Mouse (Mus musculus): ENCODE results near the gene Magix.

The Magix gene

GRCm38 (mm10) chrX:7674284-7675000, 6.6 kb downstream of the Magix start:
- DNase-seq (ENCODE audit: extremely low spot score, low spot score), result peak; percentile 16

DNA sequence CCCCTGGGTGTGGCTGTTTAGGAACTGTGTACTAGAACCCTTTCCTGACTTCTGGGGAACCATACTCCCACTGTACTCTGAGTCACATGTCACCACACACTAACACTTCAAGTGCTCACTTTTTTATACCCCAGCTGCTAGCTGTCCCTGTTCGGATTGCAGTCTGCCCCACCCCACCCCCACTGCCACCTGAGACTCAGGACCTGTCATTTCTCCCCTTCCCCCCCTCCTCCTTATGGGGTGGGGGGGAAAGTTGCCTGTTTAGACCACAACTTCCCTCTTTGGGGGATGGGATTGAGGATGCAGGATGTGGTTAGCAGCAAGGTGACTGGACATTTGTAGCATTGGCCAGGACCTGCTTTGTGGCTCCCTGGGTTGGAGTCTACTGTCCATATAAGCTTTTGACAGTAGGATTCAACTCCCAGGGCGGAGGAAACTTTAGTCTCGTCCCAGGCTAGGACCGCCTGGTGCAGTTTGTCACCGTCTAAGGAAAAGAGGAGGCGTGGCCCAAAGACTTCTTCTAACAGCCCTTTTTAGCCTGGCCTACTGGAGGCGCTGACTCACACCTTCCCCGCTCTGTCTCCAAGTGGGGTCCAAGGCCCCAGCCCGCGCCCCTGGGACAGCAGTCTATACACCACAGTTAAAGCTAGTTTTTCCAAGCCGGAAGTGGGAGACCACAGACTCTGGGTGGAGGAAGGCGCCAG, 7.3 kb downstream of the Magix start:
- no peak for DNase-seq (ENCODE audit: extremely low spot score, low spot score)

DNA sequence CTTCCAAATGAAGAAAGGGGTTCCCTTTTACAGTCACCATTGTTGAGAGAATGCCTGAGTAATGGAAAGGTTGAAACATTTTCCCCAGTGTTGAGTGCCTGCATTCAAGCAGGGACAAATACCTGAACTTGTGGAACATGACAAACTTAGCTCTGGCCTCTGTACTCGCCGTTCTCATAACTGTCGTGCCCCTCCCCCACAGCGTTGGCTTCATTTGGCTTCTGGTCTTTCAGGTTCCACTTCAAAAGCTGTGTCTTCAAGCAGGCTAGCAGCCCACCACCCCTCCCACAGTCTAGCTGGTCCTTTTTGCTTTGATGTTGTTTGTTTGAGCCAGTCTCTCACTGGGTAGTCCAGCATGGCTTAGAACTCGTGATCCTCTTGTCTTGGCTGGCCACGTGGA, 8.3 kb downstream of the Magix start:
- DNase-seq (ENCODE audit: extremely low spot score, low spot score), result no peak

DNA sequence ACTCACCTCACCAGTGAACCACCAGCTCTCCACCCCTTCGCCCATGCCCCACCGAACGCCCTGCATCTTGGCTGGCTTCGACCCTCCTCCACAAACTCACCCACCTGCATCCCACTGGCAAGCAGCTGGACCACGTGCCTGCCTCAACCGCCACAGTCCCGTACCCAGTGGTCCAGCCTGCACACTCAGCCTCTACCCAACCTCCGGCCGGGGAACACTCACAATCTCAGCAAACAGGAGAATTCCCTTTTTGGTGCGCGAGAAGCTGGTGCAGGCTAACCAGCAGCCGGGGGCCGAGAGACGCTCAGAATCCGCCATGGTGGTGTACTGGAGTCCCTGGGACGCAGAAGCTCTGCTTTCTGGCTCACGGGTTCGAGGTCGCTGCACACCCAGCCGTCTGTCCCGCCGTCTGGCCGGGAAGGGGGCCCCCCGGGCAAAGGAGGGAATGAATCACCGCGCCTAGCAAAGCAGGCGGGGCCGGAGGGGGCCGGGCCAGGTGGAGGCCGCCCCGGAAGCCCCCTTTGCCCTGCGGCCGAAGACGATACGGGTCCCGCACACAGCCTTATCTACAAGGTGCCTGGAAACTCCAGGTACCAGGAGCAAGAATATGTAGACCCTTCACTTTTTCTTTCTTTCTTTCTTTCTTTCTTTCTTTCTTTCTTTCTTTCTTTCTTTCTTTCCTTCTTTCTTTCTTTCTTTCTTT, 10.0 kb downstream of the Magix start, which contains the start of gene Plp2:
Gene Plp2, minus strand, starts transcription at position 470 of the 703 bp plus-strand sequence.
- DNase-seq (ENCODE audit: extremely low spot score, low spot score), result peak; percentile 34

DNA sequence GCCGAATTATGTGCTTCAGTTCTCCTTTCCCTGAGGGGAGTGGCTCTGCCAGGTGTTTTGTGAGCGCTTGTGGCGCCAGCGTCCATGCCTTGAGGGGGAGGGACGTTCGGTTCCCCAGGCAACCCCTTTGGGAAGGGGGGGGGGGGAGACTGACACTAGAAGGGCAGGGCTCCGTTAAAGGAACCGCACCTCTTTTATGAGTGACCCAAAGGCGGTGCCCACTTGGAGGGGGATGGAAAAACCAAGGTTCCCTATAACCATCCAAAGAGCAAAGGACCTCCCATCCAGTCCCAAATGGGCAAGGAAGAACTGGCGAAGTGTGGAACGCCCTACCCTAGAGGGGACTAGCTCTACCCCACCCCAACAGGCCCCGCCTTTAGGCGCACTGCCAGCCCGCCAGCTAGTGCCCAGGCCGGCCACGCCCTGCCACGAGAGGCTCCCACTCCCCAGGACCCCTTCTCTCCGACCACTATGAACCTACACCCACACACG, 10.6 kb downstream of the Magix start:
- peak; percentile 48 for DNase-seq (ENCODE audit: extremely low spot score, low spot score)

- no peak for DNase-seq (ENCODE audit: extremely low spot score, low spot score)
These were observed 15.1 kb downstream of the Magix start for GRCm38 (mm10) chrX:7665739-7666502.

- DNase-seq (ENCODE audit: extremely low spot score, low spot score), result no peak
These were observed 16.3 kb downstream of the Magix start for GRCm38 (mm10) chrX:7664791-7665190.

GRCm38 (mm10) chrX:7662936-7663335, 18.1 kb downstream of the Magix start:
- DNase-seq (ENCODE audit: extremely low spot score, low spot score), result no peak

- no peak for DNase-seq (ENCODE audit: extremely low spot score, low spot score)
These were observed 20.0 kb downstream of the Magix start for GRCm38 (mm10) chrX:7661086-7661485.

DNA sequence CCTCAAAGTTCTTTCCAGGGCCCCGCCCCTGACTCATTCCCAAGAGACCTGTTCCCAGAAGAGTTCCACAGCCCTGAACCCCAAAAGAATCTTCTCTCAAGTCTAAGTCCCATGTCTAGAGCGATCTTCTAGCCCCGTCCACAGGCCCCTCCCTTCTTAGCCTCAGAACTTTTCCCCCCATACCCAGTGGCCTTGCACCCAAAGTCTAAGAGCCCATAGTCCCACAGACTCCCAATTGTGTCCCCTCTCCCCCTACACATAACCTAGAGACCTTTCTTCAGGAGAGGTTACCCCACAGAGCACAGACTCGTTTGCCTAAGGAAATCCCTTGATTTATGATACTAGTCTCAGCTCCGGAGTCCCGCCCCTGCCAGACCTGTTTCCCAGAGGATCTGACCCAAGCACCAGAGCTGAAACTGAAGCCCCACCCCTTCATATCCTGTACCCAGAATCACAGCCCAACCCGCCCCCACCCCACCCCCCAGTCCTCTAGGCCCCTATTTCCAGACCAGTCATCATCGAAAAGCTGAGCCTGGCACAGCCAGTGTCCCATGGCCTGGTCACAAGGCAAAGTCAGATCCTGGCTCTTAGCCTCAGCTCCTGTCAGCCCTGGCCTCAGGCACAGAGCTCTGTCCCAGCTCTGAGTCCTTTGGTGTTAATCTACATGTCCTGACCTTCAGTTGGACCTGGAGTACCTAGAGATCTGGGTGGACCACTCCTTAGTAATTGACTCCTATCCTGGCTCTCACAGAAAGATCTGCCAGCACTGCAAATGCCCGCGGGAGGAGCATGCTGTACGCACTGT, 22.1 kb downstream of the Magix start:
- no peak for DNase-seq (ENCODE audit: extremely low spot score, low spot score)

GRCm38 (mm10) chrX:7658031-7658784, 22.8 kb downstream of the Magix start:
- peak; percentile 48 for DNase-seq (ENCODE audit: extremely low spot score, low spot score)

- DNase-seq (ENCODE audit: extremely low spot score, low spot score), result no peak
These were observed 23.8 kb downstream of the Magix start, which contains the start of gene Prickle3 for GRCm38 (mm10) chrX:7657221-7657639. TSS of gene Prickle3 (plus strand) at chrX:7657260.

DNA sequence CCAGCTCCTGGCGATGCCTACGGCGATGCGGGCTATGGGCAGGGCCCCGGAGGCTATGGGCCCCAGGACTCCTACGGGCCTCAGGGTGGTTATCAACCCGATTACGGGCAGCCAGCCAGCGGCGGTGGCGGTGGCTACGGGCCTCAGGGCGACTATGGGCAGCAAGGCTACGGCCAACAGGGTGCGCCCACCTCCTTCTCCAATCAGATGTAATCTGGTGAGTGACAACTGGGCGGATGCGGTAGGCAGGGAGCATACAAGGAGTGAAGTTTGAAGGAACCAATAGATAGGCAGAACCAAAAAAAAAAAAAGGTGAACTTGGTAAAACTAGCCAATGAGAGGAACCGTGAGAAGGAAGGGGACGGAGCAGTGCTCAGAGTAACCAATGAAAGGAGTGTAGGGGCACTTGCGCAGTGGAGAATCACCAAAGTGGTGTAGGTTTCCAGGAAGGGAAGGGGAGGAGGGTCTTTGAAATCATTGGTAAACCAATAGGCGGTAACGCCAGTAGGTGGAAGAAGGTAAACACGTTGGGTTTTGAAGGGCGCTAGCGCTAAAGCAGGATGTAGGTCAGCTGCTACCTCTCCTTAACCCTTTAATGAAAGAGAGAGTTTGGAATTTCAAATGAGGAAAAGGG, 32.3 kb downstream of the Magix start:
- DNase-seq (ENCODE audit: extremely low spot score, low spot score), result peak; percentile 64

GRCm38 (mm10) chrX:7645349-7645748, 35.7 kb downstream of the Magix start:
- peak; percentile 74 for DNase-seq (ENCODE audit: extremely low spot score, low spot score)

DNA sequence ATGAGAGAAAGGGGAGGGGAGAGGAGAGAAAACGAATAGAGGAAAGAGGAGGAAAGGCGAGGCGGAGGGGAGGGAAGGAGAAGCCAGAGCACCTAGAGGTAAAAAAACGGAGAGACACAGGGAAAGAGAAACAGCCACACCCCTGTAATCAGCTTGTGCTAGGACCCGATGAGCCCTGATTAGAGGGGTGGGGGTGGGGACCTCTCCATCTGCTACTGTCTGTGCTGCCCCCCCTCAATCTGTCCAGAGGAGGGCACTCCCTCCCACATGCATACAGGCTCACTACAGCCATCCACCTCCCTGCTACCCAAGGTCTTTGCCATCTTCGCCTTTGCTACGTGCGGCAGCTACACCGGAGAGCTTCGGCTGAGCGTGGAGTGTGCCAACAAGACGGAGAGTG, 40.3 kb downstream of the Magix start:
- no peak for DNase-seq (ENCODE audit: extremely low spot score, low spot score)

GRCm38 (mm10) chrX:7639536-7640325, 41.3 kb downstream of the Magix start:
- DNase-seq (ENCODE audit: extremely low spot score, low spot score), result no peak

GRCm38 (mm10) chrX:7638401-7639091, 42.5 kb downstream of the Magix start, which contains the start of gene Syp:
TSS of gene Syp (plus strand) at chrX:7638471.
- DNase-seq (ENCODE audit: extremely low spot score, low spot score), result peak; percentile 86

DNA sequence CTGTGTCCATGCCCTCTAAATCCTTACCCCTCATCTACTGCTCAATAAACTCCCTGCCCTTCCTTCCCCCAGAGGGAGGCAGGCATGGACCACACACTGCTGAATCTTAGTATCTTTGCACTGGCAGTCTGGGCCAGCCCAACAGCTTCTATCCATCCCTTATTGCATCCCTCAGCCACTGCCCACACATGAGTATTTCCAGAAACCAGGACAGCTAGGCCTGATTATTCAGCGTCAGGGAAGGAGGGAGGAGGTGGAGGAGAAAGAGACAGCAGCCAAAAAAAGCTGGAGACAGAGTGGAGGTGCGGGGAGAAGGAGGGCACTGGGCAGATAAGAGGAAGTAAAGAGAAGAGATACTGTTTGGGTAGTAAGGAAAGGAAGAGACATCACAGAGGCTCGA, 46.0 kb downstream of the Magix start:
- DNase-seq (ENCODE audit: extremely low spot score, low spot score), result no peak

All from neural tube, embryonic 10.5 days (tissue).